Mouse (Mus musculus): ENCODE data around the gene 2310046K23Rik. TPM values are rescaled to one million over a fixed set of nuclear protein-coding genes. Genes with fewer than 3 reads are reported as not detected.
"Not testable (repeated sequence)": the region's sequence is repeated elsewhere in the genome, so short reads cannot be mapped to it uniquely, and the experiment has no call there.

Gene 2310046K23Rik
- polyA plus RNA-seq (2012; rRNA removed), result not detected in 2 replicates

- no peak for DNase-seq (ENCODE audit: low read depth)
Observed at GRCm38 (mm10) chr3:92534411-92534810, at the start of gene 2310046K23Rik. 2310046K23Rik (minus strand) TSS chr3:92534511.

DNA sequence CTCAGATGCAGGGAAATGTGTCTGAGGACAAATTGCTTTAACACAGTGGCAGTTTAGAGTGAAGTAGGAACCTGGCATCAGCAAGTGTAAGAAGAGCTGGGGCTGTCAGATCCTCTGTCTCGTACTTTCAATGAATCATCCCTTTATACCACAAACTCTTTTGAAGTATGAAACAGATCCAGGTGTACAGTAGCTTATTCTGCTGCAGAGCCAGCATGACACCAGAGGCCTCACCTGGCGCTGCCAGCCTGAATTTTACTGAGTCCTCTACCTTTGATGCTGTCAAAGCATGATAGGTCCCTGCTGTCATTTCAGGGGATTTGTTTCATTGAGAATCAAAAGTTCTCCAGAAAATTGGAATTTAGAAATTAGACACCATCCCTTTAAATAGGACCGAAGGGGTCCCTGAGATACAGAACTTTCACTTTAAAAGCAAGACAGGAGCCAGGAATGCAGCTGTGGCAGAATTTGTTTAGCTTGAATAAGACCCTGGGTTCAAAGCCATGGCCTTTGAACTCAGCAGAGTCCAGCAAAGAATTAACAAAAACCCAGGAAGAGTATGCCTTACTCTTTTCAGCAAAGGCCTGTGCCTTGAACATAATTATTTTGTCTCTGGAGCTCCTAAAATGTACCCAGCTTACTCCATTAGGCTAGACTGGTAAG, 49.0 kb upstream of the 2310046K23Rik start:
- no peak for DNase-seq (ENCODE audit: low read depth)

DNA sequence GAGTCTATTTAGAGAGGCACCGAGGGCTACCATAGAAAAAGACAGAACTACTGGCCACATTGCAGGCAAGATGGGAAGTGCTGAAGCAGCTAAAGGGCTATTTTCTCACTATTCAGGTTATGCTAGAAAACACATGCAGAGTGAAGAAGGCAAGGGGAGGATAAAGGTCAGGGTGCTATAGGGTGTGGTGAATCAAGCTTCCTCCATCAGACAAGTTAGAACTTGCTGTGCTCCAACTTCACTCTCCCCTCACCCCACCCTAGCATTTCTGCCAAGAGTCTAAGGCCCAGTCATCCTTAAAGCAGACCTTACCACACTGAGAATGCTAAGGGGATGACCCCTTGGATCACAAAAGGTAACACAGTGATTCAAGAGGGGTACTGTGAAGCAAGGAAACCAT, 45.2 kb upstream of the 2310046K23Rik start:
- DNase-seq (ENCODE audit: low read depth), result no peak

GRCm38 (mm10) chr3:92578652-92579413, 44.5 kb upstream of the 2310046K23Rik start:
- no peak for DNase-seq (ENCODE audit: low read depth)

- DNase-seq (ENCODE audit: low read depth), result no peak
Observed at GRCm38 (mm10) chr3:92573449-92574041, 39.2 kb upstream of the 2310046K23Rik start, which contains the start of gene Ivl. Ivl (minus strand) TSS chr3:92573735.

DNA sequence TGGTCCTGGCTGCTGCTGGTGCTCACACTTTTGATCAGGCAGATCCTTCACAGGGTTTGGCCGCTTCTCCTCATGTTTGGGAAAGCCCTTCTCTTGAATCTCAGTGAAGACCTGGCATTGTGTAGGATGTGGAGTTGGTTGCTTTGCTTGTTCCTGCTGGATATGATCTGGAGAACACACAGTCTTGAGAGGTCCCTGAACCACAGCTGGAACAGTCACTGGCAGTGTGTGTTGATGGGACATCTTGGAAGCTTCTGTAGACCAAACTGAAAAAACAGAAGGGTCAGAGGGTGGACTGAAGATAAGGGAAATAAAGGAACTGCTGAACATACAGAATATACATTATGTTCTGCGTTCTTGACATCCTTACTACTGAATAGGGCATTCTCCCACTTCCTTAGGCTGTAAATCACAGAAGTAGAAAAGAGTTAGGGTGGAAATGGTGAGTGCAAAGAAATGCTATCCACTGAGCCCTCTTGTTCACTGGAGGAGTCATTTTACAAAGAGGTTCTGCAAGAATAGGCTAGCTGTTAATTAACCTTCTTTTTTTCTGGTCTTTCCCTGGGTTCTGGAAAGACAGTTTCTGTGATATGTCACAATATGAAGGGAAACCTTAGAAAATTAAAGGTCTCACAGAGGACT, 38.3 kb upstream of the 2310046K23Rik start:
- no peak for DNase-seq (ENCODE audit: low read depth)

DNA sequence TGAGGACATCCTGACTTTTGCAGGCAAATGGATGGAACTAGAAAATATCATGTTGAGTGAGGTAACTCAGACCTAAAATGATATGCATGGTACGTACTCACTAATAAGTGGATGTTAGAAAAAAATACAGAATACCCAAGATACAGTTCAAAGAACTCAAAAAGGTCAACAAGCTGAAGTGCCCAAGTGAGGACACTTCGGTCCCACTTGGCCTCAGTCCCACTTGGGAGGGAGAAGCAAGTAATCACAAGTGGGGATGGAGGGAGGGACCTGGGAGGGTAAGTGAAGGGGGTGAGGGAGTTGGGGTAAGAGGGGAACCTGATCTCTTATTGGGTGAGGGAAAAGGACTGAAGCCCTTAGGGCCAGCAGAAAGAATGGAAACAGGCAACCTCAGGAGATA, 34.4 kb upstream of the 2310046K23Rik start:
- DNase-seq (ENCODE audit: low read depth), result no peak

DNA sequence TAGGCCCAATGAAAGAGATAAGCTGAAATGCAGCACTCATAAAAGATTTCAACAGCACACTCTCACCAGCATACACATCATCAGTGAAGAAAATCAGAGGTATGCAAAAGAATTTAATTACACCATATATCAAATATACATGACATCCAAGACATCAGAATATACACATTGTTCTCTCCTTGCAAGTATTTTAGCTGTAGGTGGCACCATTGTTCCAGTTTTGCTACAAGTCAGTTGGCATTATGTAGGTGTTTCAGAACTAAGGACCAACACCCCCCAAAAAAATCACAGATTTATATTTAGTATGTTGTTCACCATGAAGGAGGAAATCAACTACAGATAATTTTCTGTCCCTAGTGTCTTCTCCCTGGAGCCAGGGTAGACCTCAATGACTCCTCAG, 31.1 kb upstream of the 2310046K23Rik start:
- no peak for DNase-seq (ENCODE audit: low read depth)

- no peak for DNase-seq (ENCODE audit: low read depth)
Observed at GRCm38 (mm10) chr3:92512325-92512724, 22.0 kb downstream of the 2310046K23Rik start.

DNA sequence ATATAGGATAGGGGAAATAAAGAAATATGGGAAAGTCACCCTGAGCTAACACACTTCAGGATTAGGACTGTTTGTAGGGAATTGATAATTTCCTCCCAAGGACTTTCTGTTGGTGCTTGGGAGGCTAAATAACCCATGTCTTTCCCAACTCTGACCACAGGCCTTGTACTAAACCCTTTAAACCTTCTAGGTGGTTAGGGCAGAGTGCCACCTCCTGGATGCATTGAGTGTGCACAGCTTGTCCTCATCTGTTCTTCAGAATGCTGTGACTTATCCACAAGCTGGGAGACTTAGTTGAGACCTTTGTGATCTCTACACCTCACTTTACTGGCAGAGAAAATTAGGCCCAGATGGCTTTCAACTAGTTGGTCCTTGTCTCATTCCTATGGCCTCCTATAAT, 23.5 kb downstream of the 2310046K23Rik start:
- DNase-seq (ENCODE audit: low read depth), result no peak

GRCm38 (mm10) chr3:92508185-92508584, 26.1 kb downstream of the 2310046K23Rik start:
- DNase-seq (ENCODE audit: low read depth), result no peak

- no peak for DNase-seq (ENCODE audit: low read depth)
Observed at GRCm38 (mm10) chr3:92503528-92503927, 30.8 kb downstream of the 2310046K23Rik start.

- no peak for DNase-seq (ENCODE audit: low read depth)
Observed at GRCm38 (mm10) chr3:92500393-92500792, 33.9 kb downstream of the 2310046K23Rik start, which contains the start of gene Sprr4. Sprr4 (minus strand) TSS chr3:92500493.

DNA sequence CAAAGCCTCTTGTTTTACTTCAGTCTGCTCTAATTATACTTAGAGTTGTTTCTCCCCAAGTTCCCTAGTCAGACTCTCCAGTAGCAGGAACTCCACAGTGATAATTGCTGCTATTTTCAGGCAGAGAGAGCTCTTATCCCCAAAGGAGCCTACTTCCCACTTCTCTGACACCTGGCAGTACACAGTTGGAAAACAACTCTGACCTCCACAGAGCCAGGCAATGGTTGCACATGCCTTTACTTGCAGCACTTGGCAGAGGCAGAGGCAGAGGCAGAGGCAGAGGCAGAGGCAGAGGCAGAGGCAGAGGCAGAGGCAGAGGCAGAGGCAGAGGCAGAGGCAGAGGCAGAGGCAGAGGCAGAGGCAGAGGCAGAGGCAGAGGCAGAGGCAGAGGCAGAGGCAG, 44.0 kb downstream of the 2310046K23Rik start:
- not testable (repeated sequence) for DNase-seq (ENCODE audit: low read depth)

DNA sequence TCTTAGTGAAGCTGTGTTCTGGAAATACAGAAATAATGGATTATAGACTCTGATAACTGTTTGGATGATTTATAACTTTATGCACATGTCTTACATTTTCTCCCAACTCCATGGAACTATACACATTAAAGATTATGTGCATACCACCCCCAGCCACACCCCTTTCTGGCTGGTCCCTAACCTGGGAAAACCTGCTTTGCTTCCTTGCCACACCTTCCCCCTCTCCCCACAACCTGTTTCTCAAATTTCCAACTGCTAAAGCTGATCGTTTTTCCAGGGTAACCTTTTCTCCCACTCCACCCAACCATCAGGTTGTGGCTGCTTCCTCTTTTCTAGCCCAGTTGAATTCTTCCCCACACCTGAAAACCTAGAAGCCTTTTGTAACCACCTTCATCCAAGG, 48.0 kb downstream of the 2310046K23Rik start:
- no peak for DNase-seq (ENCODE audit: low read depth)

DNA sequence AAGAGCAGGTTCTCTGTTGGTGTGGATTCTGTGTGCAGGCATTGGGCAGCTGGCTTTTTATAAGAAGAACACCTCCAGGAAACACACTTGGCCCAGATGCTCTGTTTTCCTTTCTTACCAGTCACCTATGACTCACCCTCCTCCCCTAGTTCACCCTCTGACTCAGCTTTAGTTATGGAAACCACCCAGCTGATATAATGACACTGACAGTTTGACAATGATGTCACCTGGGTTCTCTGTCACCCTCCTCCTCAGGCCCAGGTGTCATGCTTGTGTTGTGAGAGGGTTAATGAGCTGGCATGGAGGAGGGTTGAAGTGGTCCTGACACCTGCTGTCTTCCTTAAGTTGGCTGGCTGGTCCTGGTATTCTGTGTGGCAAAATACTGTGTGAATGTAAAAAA, 48.4 kb downstream of the 2310046K23Rik start, which contains the start of gene Sprr1a:
Gene Sprr1a (minus strand): TSS at position 33 of the 400 bp plus-strand sequence.
- DNase-seq (ENCODE audit: low read depth), result no peak

Other genes starting within 250 kb of the 2310046K23Rik start
- gene Sprr2a3, start 249.1 kb downstream of the 2310046K23Rik start, polyA plus RNA-seq (2012; rRNA removed), result 0.42 TPM in 1 of 2 replicates, not detected in the other
- gene Sprr2b, start 217.9 kb downstream of the 2310046K23Rik start, polyA plus RNA-seq (2012; rRNA removed), result 0.18 TPM in 1 of 2 replicates, not detected in the other
- not detected in 2 replicates for gene Sprr2d, start 195.4 kb downstream of the 2310046K23Rik start, polyA plus RNA-seq (2012; rRNA removed)
- not detected in 2 replicates for gene Sprr2e, start 182.4 kb downstream of the 2310046K23Rik start, polyA plus RNA-seq (2012; rRNA removed)
- gene Sprr2f, start 169.3 kb downstream of the 2310046K23Rik start, polyA plus RNA-seq (2012; rRNA removed), result 0.25 TPM in 1 of 2 replicates, not detected in the other
- not detected in 2 replicates for gene Sprr2h, start 148.8 kb downstream of the 2310046K23Rik start, polyA plus RNA-seq (2012; rRNA removed)
- gene Sprr2i, start 126.5 kb downstream of the 2310046K23Rik start, polyA plus RNA-seq (2012; rRNA removed), result not detected in 2 replicates
- gene Sprr2j-ps, start 116.4 kb downstream of the 2310046K23Rik start, polyA plus RNA-seq (2012; rRNA removed), result not detected in 2 replicates
- gene Gm9774, start 105.1 kb downstream of the 2310046K23Rik start, polyA plus RNA-seq (2012; rRNA removed), result 6.2 and 7.4 TPM in 2 replicates
- not detected in 2 replicates for gene Sprr2k, start 101.9 kb downstream of the 2310046K23Rik start, polyA plus RNA-seq (2012; rRNA removed)
- gene Sprr1b, start 95.7 kb downstream of the 2310046K23Rik start, polyA plus RNA-seq (2012; rRNA removed), result not detected in 2 replicates
- gene Sprr3, start 75.8 kb downstream of the 2310046K23Rik start, polyA plus RNA-seq (2012; rRNA removed), result not detected in 2 replicates
- 0.28 TPM in 1 of 2 replicates, not detected in the other for gene Sprr1a, start 48.6 kb downstream of the 2310046K23Rik start, polyA plus RNA-seq (2012; rRNA removed)
- not detected in 2 replicates for gene Sprr4, start 34.0 kb downstream of the 2310046K23Rik start, polyA plus RNA-seq (2012; rRNA removed)
- not detected in 2 replicates for gene Ivl, start 39.2 kb upstream of the 2310046K23Rik start, polyA plus RNA-seq (2012; rRNA removed)
- gene Smcp, start 54.5 kb upstream of the 2310046K23Rik start, polyA plus RNA-seq (2012; rRNA removed), result 27.9 and 30.2 TPM in 2 replicates
- gene 2210017I01Rik, start 73.0 kb upstream of the 2310046K23Rik start, polyA plus RNA-seq (2012; rRNA removed), result not detected in 2 replicates
- 0.45 TPM in 1 of 2 replicates, not detected in the other for gene Lce6a, start 87.1 kb upstream of the 2310046K23Rik start, polyA plus RNA-seq (2012; rRNA removed)
- not detected in 2 replicates for gene Lce1a1, start 113.8 kb upstream of the 2310046K23Rik start, polyA plus RNA-seq (2012; rRNA removed)
- not detected in 2 replicates for gene Lce1b, start 122.4 kb upstream of the 2310046K23Rik start, polyA plus RNA-seq (2012; rRNA removed)
- gene Lce1a2, start 135.8 kb upstream of the 2310046K23Rik start, polyA plus RNA-seq (2012; rRNA removed), result not detected in 2 replicates
- not detected in 2 replicates for gene Lce1c, start 144.7 kb upstream of the 2310046K23Rik start, polyA plus RNA-seq (2012; rRNA removed)
- not detected in 2 replicates for gene Lce1d, start 152.7 kb upstream of the 2310046K23Rik start, polyA plus RNA-seq (2012; rRNA removed)
- not detected in 2 replicates for gene Lce1e, start 174.6 kb upstream of the 2310046K23Rik start, polyA plus RNA-seq (2012; rRNA removed)
- not detected in 2 replicates for gene Lce1f, start 185.8 kb upstream of the 2310046K23Rik start, polyA plus RNA-seq (2012; rRNA removed)
- not detected in 2 replicates for gene Gm38119, start 204.6 kb upstream of the 2310046K23Rik start, polyA plus RNA-seq (2012; rRNA removed)
- not detected in 2 replicates for gene Lce1g, start 217.8 kb upstream of the 2310046K23Rik start, polyA plus RNA-seq (2012; rRNA removed)
- gene Lce1h, start 230.6 kb upstream of the 2310046K23Rik start, polyA plus RNA-seq (2012; rRNA removed), result not detected in 2 replicates
- gene Lce1i, start 244.4 kb upstream of the 2310046K23Rik start, polyA plus RNA-seq (2012; rRNA removed), result not detected in 2 replicates

Data from gonadal fat pad, adult 2 months (tissue).